Mouse (Mus musculus) intestine, embryonic 15.5 days (tissue): ENCODE results near the gene Syngap1. TPM values are rescaled to one million over a fixed set of nuclear protein-coding genes. Genes with fewer than 3 reads are reported as not detected.
"Not testable (repeated sequence)": the region's sequence is repeated elsewhere in the genome, so short reads cannot be mapped to it uniquely, and the experiment has no call there.

Source experiments
- ATAC-seq: fragments of 200-750 bp; cut with Nextera tagmentation; 2 replicates; pipeline ENCODE4 v1.8.0; 2017; ENCODE audit warnings: moderate TSS enrichment, moderate library complexity
- H3K27ac ChIP-seq: fragments of 300-500 bp; sonication (generic); 2 replicates; pipeline ENCODE4 v1.5.1; 2015; ENCODE audit warnings: mild to moderate bottlenecking, inconsistent platforms
- H3K27me3 ChIP-seq: fragments of 300-500 bp; sonication (generic); replicated peaks from 2 replicates; pipeline ENCODE4 v1.6.1; 2015; ENCODE audit warnings: inconsistent platforms
- H3K36me3 ChIP-seq: fragments of 300-500 bp; sonication (generic); 2 replicates; pipeline ENCODE4 v1.6.1; 2015; ENCODE audit warnings: inconsistent platforms
- H3K4me1 ChIP-seq: fragments of 300-500 bp; sonication (generic); replicated peaks from 2 replicates; pipeline ENCODE4 v1.6.1; 2015; ENCODE audit warnings: inconsistent platforms
- H3K4me2 ChIP-seq: fragments of 300-500 bp; sonication (generic); replicated peaks from 2 replicates; pipeline ENCODE4 v1.6.1; 2015; ENCODE audit warnings: mild to moderate bottlenecking, inconsistent platforms
- H3K4me3 ChIP-seq: fragments of 300-500 bp; sonication (generic); replicated peaks from 2 replicates; pipeline ENCODE4 v1.5.1; 2015; ENCODE audit warnings: inconsistent platforms
- H3K9ac ChIP-seq: fragments of 300-500 bp; sonication (generic); 2 replicates; pipeline ENCODE4 v1.6.1; 2015; ENCODE audit warnings: inconsistent platforms
- H3K9me3 ChIP-seq: fragments of 300-500 bp; sonication (generic); 2 replicates; pipeline ENCODE4 v1.6.1; 2016; ENCODE audit warnings: inconsistent platforms
- WGBS: fragments of 180-500 bp; shearing (Covaris S2); methylation state at CpG from one replicate; pipeline ENCODE4 v1.1.7; 2015; 5-methylcytosine and 5-hydroxymethylcytosine counted together
- polyA plus RNA-seq: library from polyadenylated mRNA; unstranded; fragments of >200 nt; fragmentation: Nextera tagmentation; extraction: Ambion mirVana; gene quantifications from 2 replicates; pipeline ENCODE4 v1.2.1, GENCODE M21; 2015

Gene Syngap1
- polyA plus RNA-seq, 1 experiment from 2014 or later, result 1.2 TPM

- H3K4me2 ChIP-seq, result no peak overlapping the region
- WGBS, result 85% methylated on average over 11 of the region's 11 CpGs
- no peak overlapping the region for H3K27ac ChIP-seq
- no peaks in the 10 kb centered on the region for H3K9me3 ChIP-seq
- no peak overlapping the region for H3K9ac ChIP-seq
- H3K36me3 ChIP-seq, result peaks cover 11% of the 10 kb centered on the region; the same call in 1 of the 2 replicates
- H3K4me1 ChIP-seq, result peaks cover 11% of the 10 kb centered on the region
- H3K27me3 ChIP-seq, result no peaks in the 10 kb centered on the region
- no peak for ATAC-seq
- no peak overlapping the region for H3K4me3 ChIP-seq
Observed at GRCm38 (mm10) chr17:26966993-26967392, 25.9 kb downstream of the Syngap1 start.

GRCm38 (mm10) chr17:26967477-26967876 lies 26.4 kb downstream of the Syngap1 start:
- no peak for ATAC-seq
- Histone ChIP-seq H3K9me3 (no peaks in the 10 kb centered on the region), H3K4me3 (no peak overlapping the region), H3K36me3 (peaks cover 11% of the 10 kb centered on the region; the same call in 1 of the 2 replicates), H3K27ac (no peak overlapping the region), H3K27me3 (no peaks in the 10 kb centered on the region), H3K4me1 (peaks cover 12% of the 10 kb centered on the region), H3K4me2 (no peak overlapping the region), H3K9ac (no peak overlapping the region)
- 86% methylated on average over 6 of the region's 6 CpGs for WGBS

- H3K4me2 ChIP-seq, result no peak overlapping the region
- peaks cover 12% of the 10 kb centered on the region for H3K4me1 ChIP-seq
- no peak for ATAC-seq
- H3K9ac ChIP-seq, result no peak overlapping the region
- H3K27me3 ChIP-seq, result no peaks in the 10 kb centered on the region
- no peak overlapping the region for H3K4me3 ChIP-seq
- 83% methylated on average over 6 of the region's 6 CpGs for WGBS
- no peaks in the 10 kb centered on the region for H3K9me3 ChIP-seq
- H3K27ac ChIP-seq, result no peak overlapping the region
- peaks cover 11% of the 10 kb centered on the region; the same call in 1 of the 2 replicates for H3K36me3 ChIP-seq
Observed at GRCm38 (mm10) chr17:26968200-26968611, 27.2 kb downstream of the Syngap1 start.

- 84% methylated on average over 6 of the region's 6 CpGs for WGBS
- Histone ChIP-seq H3K4me3 (no peak overlapping the region), H3K36me3 (peaks cover 11% of the 10 kb centered on the region; the same call in 1 of the 2 replicates), H3K27me3 (no peaks in the 10 kb centered on the region), H3K4me2 (no peak overlapping the region), H3K9me3 (no peaks in the 10 kb centered on the region), H3K9ac (no peak overlapping the region), H3K27ac (no peak overlapping the region), H3K4me1 (peaks cover 20% of the 10 kb centered on the region)
- ATAC-seq, result no peak
Observed at GRCm38 (mm10) chr17:26969257-26969656, 28.2 kb downstream of the Syngap1 start.

- no peak for ATAC-seq
- Histone ChIP-seq H3K4me2 (no peak overlapping the region), H3K9me3 (no peaks in the 10 kb centered on the region), H3K9ac (no peak overlapping the region), H3K36me3 (peaks cover 8% of the 10 kb centered on the region; the same call in 1 of the 2 replicates), H3K27ac (no peak overlapping the region), H3K4me3 (no peak overlapping the region), H3K27me3 (no peaks in the 10 kb centered on the region), H3K4me1 (peaks cover 25% of the 10 kb centered on the region)
- 64% methylated on average over 12 of the region's 12 CpGs for WGBS
Observed at GRCm38 (mm10) chr17:26970221-26970620, 29.2 kb downstream of the Syngap1 start.

- H3K4me1 ChIP-seq, result peaks cover 33% of the 10 kb centered on the region
- peak overlapping the region; percentile 23; the same call in 1 of the 2 replicates for H3K9ac ChIP-seq
- WGBS, result 61% methylated on average over 8 of the region's 8 CpGs
- H3K27ac ChIP-seq, result peak overlapping the region; percentile 7; the same call in 1 of the 2 replicates
- ATAC-seq, result no peak
- H3K9me3 ChIP-seq, result no peaks in the 10 kb centered on the region
- peak overlapping the region; percentile 89 for H3K4me3 ChIP-seq
- H3K36me3 ChIP-seq, result peaks cover 11% of the 10 kb centered on the region; the same call in 1 of the 2 replicates
- no peaks in the 10 kb centered on the region for H3K27me3 ChIP-seq
- H3K4me2 ChIP-seq, result peak overlapping the region; percentile 83
Observed at GRCm38 (mm10) chr17:26971247-26971905, 30.3 kb downstream of the Syngap1 start.

- Histone ChIP-seq H3K4me1 (peaks cover 33% of the 10 kb centered on the region), H3K4me2 (peak overlapping the region; percentile 83), H3K36me3 (peaks cover 11% of the 10 kb centered on the region; the same call in 1 of the 2 replicates), H3K27ac (peak overlapping the region; percentile 91), H3K9ac (peak overlapping the region; percentile 87), H3K27me3 (no peaks in the 10 kb centered on the region), H3K9me3 (no peaks in the 10 kb centered on the region), H3K4me3 (peak overlapping the region; percentile 89)
- ATAC-seq, result no peak
- 3% methylated on average over 3 of the region's 3 CpGs for WGBS
Observed at GRCm38 (mm10) chr17:26972107-26972506, 31.1 kb downstream of the Syngap1 start.

GRCm38 (mm10) chr17:26972703-26973574 lies 31.9 kb downstream of the Syngap1 start, which contains the start of gene Zbtb9:
Gene Zbtb9, plus strand, starts transcription at chr17:26973167.
- H3K4me2 ChIP-seq, result peak within 1 kb of the TSS; percentile 88
- under 1% methylated on average over 74 of the region's 75 CpGs for WGBS
- no peaks in the 10 kb centered on the region for H3K27me3 ChIP-seq
- peak within 1 kb of the TSS; percentile 89 for H3K4me3 ChIP-seq
- H3K4me1 ChIP-seq, result peaks cover 33% of the 10 kb centered on the region
- peak within 1 kb of the TSS; percentile 91 for H3K9ac ChIP-seq
- H3K36me3 ChIP-seq, result peaks cover 14% of the 10 kb centered on the region; the same call in 1 of the 2 replicates
- no peaks in the 10 kb centered on the region for H3K9me3 ChIP-seq
- ATAC-seq, result peak; percentile 100
- H3K27ac ChIP-seq, result peak within 1 kb of the TSS; percentile 91

GRCm38 (mm10) chr17:26974547-26974946 lies 33.5 kb downstream of the Syngap1 start:
- no peak for ATAC-seq
- H3K4me1 ChIP-seq, result peaks cover 33% of the 10 kb centered on the region
- H3K36me3 ChIP-seq, result peaks cover 16% of the 10 kb centered on the region; the same call in 1 of the 2 replicates
- H3K27me3 ChIP-seq, result no peaks in the 10 kb centered on the region
- no peak overlapping the region for H3K27ac ChIP-seq
- peak overlapping the region; percentile 88; the same call in 1 of the 2 replicates for H3K4me2 ChIP-seq
- no peak overlapping the region for H3K9ac ChIP-seq
- no peak overlapping the region for H3K4me3 ChIP-seq
- H3K9me3 ChIP-seq, result no peaks in the 10 kb centered on the region
- 93% methylated on average over 15 of the region's 15 CpGs for WGBS

- Histone ChIP-seq H3K4me2 (no peak overlapping the region), H3K27me3 (no peaks in the 10 kb centered on the region), H3K4me1 (peaks cover 33% of the 10 kb centered on the region), H3K4me3 (no peak overlapping the region), H3K9ac (no peak overlapping the region), H3K27ac (no peak overlapping the region), H3K36me3 (peaks cover 16% of the 10 kb centered on the region; the same call in 1 of the 2 replicates), H3K9me3 (no peaks in the 10 kb centered on the region)
- no peak for ATAC-seq
Observed at GRCm38 (mm10) chr17:26975415-26975814, 34.4 kb downstream of the Syngap1 start.

GRCm38 (mm10) chr17:26977354-26977753 lies 36.3 kb downstream of the Syngap1 start:
- not testable (repeated sequence) for H3K9me3 ChIP-seq, H3K27me3 ChIP-seq, H3K27ac ChIP-seq, H3K9ac ChIP-seq, H3K4me2 ChIP-seq, ATAC-seq, H3K4me3 ChIP-seq
- peaks cover 16% of the 10 kb centered on the region; the same call in 1 of the 2 replicates for H3K36me3 ChIP-seq
- peaks cover 22% of the 10 kb centered on the region for H3K4me1 ChIP-seq
- 90% methylated on average over 6 of the region's 6 CpGs for WGBS

- Histone ChIP-seq H3K27me3 (no peaks in the 10 kb centered on the region), H3K36me3 (peaks cover 16% of the 10 kb centered on the region; the same call in 1 of the 2 replicates), H3K4me3 (no peak overlapping the region), H3K9me3 (no peaks in the 10 kb centered on the region), H3K4me1 (peaks cover 12% of the 10 kb centered on the region), H3K4me2 (no peak overlapping the region), H3K9ac (no peak overlapping the region), H3K27ac (no peak overlapping the region)
- WGBS, result 78% methylated on average over 2 of the region's 2 CpGs
- no peak for ATAC-seq
Observed at GRCm38 (mm10) chr17:26979426-26979825, 38.4 kb downstream of the Syngap1 start.
